Mouse (Mus musculus) liver, postnatal 0 days (tissue): ENCODE results near the gene Fut11.

Experiments used
- CTCF ChIP-seq: sonication (generic); IDR thresholded peaks from 2 replicates; pipeline ENCODE4 v1.5.1; 2016; ENCODE audit warnings: antibody characterized with exemption, low read depth
- EP300 ChIP-seq: IDR thresholded peaks from 2 replicates; pipeline ENCODE4 v1.6.1; 2016; ENCODE audit warnings: antibody characterized with exemption, low read depth, mild to moderate bottlenecking

DNA sequence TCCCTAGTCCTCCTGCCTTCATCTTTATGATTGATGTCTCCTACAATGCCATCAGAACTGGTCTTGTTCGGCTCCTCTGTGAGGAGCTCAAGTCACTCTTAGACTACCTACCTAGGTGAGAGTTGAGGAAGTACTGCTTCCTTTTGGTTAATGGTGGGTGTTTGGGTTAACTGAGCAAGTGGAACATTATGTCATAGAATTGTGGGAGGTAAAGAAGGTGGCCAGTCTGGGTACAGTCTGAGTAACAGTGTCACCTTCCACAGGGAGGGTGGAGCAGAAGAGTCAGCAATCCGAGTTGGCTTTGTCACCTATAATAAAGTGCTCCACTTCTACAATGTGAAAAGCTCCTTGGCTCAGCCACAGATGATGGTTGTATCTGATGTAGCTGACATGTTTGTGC is 5.8 kb upstream of the Fut11 start:
- TF ChIP-seq CTCF (no peak), EP300 (no peak)
